Mouse (Mus musculus) liver, embryonic 14.5 days (tissue): Measurements from ENCODE around the gene Cnga1.

ENCODE experiments used
- CTCF ChIP-seq: IDR thresholded peaks from 2 replicates; pipeline ENCODE4 v1.5.1; 2016; ENCODE audit warnings: antibody characterized with exemption, low read depth, control low read depth
- EP300 ChIP-seq: IDR thresholded peaks from 2 replicates; pipeline ENCODE4 v1.6.1; 2016; ENCODE audit warnings: antibody characterized with exemption, low read depth

- no peak; the same call in 1 of the 2 replicates for TF ChIP-seq EP300
- no peak; the same call in 1 of the 2 replicates for TF ChIP-seq CTCF
Measured at GRCm38 (mm10) chr5:72558716-72559526, 85.2 kb downstream of the Cnga1 start.
